Mouse (Mus musculus): ENCODE results near the gene Ptpn9.

DNA sequence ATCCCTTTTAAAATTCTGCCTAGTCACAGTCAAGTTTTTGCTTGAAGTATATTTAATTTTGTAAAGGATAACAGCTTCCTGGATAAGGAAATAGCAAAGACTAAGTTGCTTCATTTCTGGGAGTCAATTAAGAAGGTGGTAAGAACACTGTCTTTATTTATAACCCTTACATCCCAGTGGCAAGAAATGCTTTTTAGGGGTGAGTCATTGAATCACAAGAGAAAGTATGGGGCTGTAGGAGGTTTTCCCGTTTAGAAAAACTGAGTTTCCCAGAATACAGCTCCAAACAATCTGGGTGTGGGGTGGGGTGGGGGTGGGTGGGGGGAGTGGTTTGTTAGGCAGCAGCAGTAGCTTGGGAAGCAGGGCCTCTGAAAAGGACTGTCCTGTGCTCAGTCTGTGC, 13.2 kb upstream of the Ptpn9 start:
- no peak for TF ChIP-seq ZNF384 (IDR thresholded peaks at IDR 0.05; ENCODE audit: low read depth, low read length)
- TF ChIP-seq HCFC1 (IDR thresholded peaks at IDR 0.05; ENCODE audit: borderline replicate concordance, insufficient read depth, low read length): no peak
- no peak for TF ChIP-seq ZC3H11A (IDR thresholded peaks at IDR 0.05; ENCODE audit: borderline replicate concordance, low read depth, low read length)
- no peak for TF ChIP-seq MAFK (IDR thresholded peaks at IDR 0.05; ENCODE audit: insufficient read depth, low read depth, low read length)
